Mouse (Mus musculus) stomach, postnatal 0 days (tissue): ENCODE measurements at regions not wholly inside any gene's neighbourhood (a gene's known extent, or its start where the extent isn't known, plus 50 kb on each side); places are given as distances from the start of the nearest gene placed in this dataset.
"Not testable (repeated sequence)": the region's sequence is repeated elsewhere in the genome, so short reads cannot be mapped to it uniquely, and the experiment has no call there.

Source experiments
- ATAC-seq: fragments of 200-750 bp; cut with Nextera tagmentation; 2 replicates; pipeline ENCODE4 v1.8.0; 2017; ENCODE audit not compliant: low FRiP score, low TSS enrichment
- DNase-seq: peaks from one replicate; pipeline ENCODE4 v3.0.0-alpha.2; 2016; ENCODE audit warnings: low spot score
- H3K27ac ChIP-seq: fragments of 300-500 bp; sonication (generic); replicated peaks from 2 replicates; pipeline ENCODE4 v1.5.1; 2014; ENCODE audit warnings: mild to moderate bottlenecking, control low read depth
- H3K27me3 ChIP-seq: fragments of 300-500 bp; sonication (generic); 2 replicates; pipeline ENCODE4 v1.6.1; 2014; ENCODE audit warnings: low read length; ENCODE audit not compliant: control insufficient read depth, insufficient read depth
- H3K36me3 ChIP-seq: fragments of 300-500 bp; sonication (generic); 2 replicates; pipeline ENCODE4 v1.6.1; 2014; ENCODE audit warnings: low read length, mixed read lengths; ENCODE audit not compliant: control insufficient read depth, insufficient read depth
- H3K4me1 ChIP-seq: fragments of 300-500 bp; sonication (generic); replicated peaks from 2 replicates; pipeline ENCODE4 v1.6.1; 2014; ENCODE audit warnings: antibody characterized with exemption; ENCODE audit not compliant: control insufficient read depth, insufficient read depth
- H3K4me2 ChIP-seq: fragments of 300-500 bp; sonication (generic); replicated peaks from 2 replicates; pipeline ENCODE4 v1.6.1; 2014; ENCODE audit warnings: low read depth, mild to moderate bottlenecking, control low read depth, moderate library complexity
- H3K4me3 ChIP-seq: fragments of 300-500 bp; sonication (generic); 2 replicates; pipeline ENCODE4 v1.5.1; 2014; ENCODE audit warnings: low read depth, low read length, control low read depth
- H3K9ac ChIP-seq: fragments of 300-500 bp; sonication (generic); 2 replicates; pipeline ENCODE4 v1.6.1; 2014; ENCODE audit warnings: mild to moderate bottlenecking, low read length, control low read depth, mixed read lengths
- H3K9me3 ChIP-seq: fragments of 300-500 bp; sonication (generic); 2 replicates; pipeline ENCODE4 v1.6.1; 2016; ENCODE audit warnings: low read length; ENCODE audit not compliant: control insufficient read depth
- CTCF ChIP-seq: IDR thresholded peaks from 2 replicates; pipeline ENCODE4 v1.5.1; 2016; ENCODE audit warnings: antibody characterized with exemption, low read depth, mild to moderate bottlenecking, moderate library complexity
- WGBS: fragments of 180-500 bp; shearing (Covaris S2); extraction: QIAGEN DNeasy Blood & Tissue Kit; methylation state at CpG from one replicate; pipeline ENCODE4 v1.1.7; 2014; 5-methylcytosine and 5-hydroxymethylcytosine counted together

GRCm38 (mm10) chr14:53318512-53319309, 823.2 kb upstream of the Olfr1507 start:
- H3K27ac ChIP-seq, H3K4me3 ChIP-seq, H3K36me3 ChIP-seq, DNase-seq, H3K9me3 ChIP-seq, H3K4me1 ChIP-seq, ATAC-seq, H3K9ac ChIP-seq, H3K27me3 ChIP-seq, H3K4me2 ChIP-seq: not testable (repeated sequence)
- no CpG with 5 or more reads among the region's 9 CpGs for WGBS

- not testable (repeated sequence) for H3K27me3 ChIP-seq, H3K36me3 ChIP-seq, H3K4me3 ChIP-seq, ATAC-seq, H3K9ac ChIP-seq, H3K9me3 ChIP-seq, DNase-seq, H3K27ac ChIP-seq, H3K4me2 ChIP-seq, H3K4me1 ChIP-seq
- 0 out of 2 replicates have a peak, but pooled peaks have one; percentile 6 for TF ChIP-seq CTCF
- WGBS = 17% methylated on average over 1 of the region's 1 CpGs
These were observed 816.9 kb upstream of the Olfr1507 start for GRCm38 (mm10) chr14:53312490-53312889.

DNA sequence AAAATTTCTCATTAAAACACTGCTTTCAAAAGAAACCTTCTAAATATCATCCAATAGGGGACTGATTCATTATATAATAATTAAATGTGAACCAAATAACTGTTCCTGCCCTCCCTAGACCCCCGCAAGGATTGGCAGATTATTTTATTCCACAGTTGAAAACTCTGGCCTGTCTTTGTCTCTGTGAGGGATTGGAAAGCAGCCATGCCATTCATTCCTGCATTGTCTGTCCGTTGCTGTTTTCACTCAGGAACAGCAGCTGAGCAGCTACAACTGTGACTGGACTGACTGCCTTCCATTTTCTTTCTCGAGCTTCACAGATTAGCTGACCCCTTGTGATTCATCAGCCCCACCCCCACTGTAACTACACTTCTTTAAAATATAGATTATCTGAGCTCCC, 807.6 kb upstream of the Olfr1507 start:
- WGBS = no CpG with 5 or more reads among the region's 3 CpGs
- not testable (repeated sequence) for H3K9me3 ChIP-seq, ATAC-seq

DNA sequence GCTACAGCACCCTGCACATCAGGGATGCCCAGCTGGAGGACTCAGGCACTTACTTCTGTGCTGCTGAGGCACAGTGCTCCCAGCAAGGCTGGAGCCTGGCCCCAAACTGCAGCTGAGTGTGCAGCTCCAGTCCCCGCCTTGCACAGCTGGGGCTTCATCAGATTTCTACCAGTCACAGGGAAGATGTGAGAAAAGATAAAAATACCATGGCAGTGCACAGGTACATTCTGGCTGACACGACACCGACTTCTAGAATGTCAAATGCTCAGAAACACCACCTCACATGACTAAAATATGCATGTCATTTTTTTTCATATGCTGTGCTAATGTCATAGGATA, 806.9 kb upstream of the Olfr1507 start:
- WGBS = no CpG with 5 or more reads among the region's 3 CpGs
- not testable (repeated sequence) for H3K9me3 ChIP-seq, H3K4me2 ChIP-seq, H3K27ac ChIP-seq, H3K9ac ChIP-seq, ATAC-seq, H3K27me3 ChIP-seq, H3K4me1 ChIP-seq, DNase-seq, H3K4me3 ChIP-seq, H3K36me3 ChIP-seq

More for the DNA sequence above, 807.6 kb upstream of the Olfr1507 start:
- not testable (repeated sequence) for DNase-seq, H3K9ac ChIP-seq, H3K4me1 ChIP-seq, H3K4me3 ChIP-seq, H3K27me3 ChIP-seq, H3K27ac ChIP-seq, H3K36me3 ChIP-seq, H3K4me2 ChIP-seq

- WGBS = no CpG with 5 or more reads among the region's 11 CpGs
- not testable (repeated sequence) for H3K27ac ChIP-seq, ATAC-seq
These were observed 806.4 kb upstream of the Olfr1507 start for GRCm38 (mm10) chr14:53301722-53302490.

GRCm38 (mm10) chr14:53301110-53301509, 805.6 kb upstream of the Olfr1507 start:
- not testable (repeated sequence) for H3K9ac ChIP-seq, H3K4me1 ChIP-seq, H3K4me2 ChIP-seq, H3K27me3 ChIP-seq, H3K4me3 ChIP-seq, H3K36me3 ChIP-seq, H3K9me3 ChIP-seq, H3K27ac ChIP-seq, DNase-seq, ATAC-seq
- 80% methylated on average over 1 of the region's 1 CpGs for WGBS

More at GRCm38 (mm10) chr14:53301722-53302490, 806.4 kb upstream of the Olfr1507 start:
- H3K36me3 ChIP-seq, H3K4me1 ChIP-seq, H3K9me3 ChIP-seq, DNase-seq, H3K9ac ChIP-seq, H3K27me3 ChIP-seq, H3K4me3 ChIP-seq, H3K4me2 ChIP-seq: not testable (repeated sequence)

DNA sequence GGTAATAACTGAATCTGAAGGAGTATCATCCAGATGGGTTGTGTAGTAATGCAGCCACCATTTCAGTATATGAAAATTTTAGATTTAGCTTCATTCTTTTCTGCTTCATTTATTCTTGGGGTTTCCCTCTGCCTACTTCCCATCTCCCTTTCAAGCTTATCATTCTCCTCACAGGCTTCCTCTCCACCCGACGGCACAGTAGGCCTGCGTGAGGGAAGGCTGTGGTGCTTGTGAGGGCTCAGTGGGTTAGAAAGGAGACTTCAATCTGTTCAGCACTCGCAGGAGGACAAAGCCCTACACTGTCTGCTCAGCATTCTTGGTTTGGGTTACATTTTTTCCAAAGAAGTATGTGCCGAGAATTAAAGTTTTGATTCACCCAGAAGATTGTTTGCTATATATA, 804.2 kb upstream of the Olfr1507 start:
- no CpG with 5 or more reads among the region's 5 CpGs for WGBS
- H3K36me3 ChIP-seq, H3K27ac ChIP-seq: not testable (repeated sequence)

DNA sequence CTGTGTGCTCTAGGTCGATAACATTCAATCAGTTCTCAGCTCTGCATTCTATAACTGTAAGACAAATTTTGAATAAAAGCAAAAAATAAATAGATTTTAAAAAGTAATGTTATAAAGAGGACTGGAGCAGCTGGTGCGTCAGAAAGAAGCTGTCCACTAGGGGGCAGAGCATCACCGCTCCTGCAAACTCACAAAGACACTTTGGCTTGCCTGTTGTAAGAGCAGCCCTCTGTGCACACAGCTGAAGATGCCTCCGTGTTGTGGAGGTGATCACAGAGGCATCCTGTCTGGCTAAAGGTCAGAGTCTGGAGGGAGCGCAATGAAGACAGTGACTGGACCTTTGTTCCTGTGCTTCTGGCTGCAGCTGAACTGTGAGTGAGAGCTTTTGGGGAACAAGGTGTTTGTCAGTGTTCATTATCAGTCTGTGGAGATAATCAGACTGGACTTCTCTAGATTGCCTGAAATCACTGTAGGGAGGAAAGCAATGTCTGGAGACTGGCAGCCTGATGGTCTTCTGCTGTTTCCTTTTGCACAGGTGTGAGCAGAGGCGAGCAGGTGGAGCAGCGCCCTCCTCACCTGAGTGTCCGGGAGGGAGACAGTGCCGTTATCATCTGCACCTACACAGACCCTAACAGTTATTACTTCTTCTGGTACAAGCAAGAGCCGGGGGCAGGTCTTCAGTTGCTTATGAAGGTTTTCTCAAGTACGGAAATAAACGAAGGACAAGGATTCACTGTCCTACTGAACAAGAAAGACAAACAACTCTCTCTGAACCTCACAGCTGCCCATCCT, 788.0 kb upstream of the Olfr1507 start:
- H3K27ac ChIP-seq, H3K4me3 ChIP-seq, H3K4me2 ChIP-seq, H3K9me3 ChIP-seq, H3K27me3 ChIP-seq, H3K9ac ChIP-seq, ATAC-seq, DNase-seq, H3K36me3 ChIP-seq, H3K4me1 ChIP-seq: not testable (repeated sequence)
- WGBS = no CpG with 5 or more reads among the region's 12 CpGs

More for the DNA sequence above, 804.2 kb upstream of the Olfr1507 start:
- not testable (repeated sequence) for DNase-seq, ATAC-seq, H3K9ac ChIP-seq, H3K9me3 ChIP-seq, H3K27me3 ChIP-seq, H3K4me2 ChIP-seq, H3K4me1 ChIP-seq, H3K4me3 ChIP-seq
